Mouse (Mus musculus): ENCODE measurements around the gene Adamtsl1.

DNA sequence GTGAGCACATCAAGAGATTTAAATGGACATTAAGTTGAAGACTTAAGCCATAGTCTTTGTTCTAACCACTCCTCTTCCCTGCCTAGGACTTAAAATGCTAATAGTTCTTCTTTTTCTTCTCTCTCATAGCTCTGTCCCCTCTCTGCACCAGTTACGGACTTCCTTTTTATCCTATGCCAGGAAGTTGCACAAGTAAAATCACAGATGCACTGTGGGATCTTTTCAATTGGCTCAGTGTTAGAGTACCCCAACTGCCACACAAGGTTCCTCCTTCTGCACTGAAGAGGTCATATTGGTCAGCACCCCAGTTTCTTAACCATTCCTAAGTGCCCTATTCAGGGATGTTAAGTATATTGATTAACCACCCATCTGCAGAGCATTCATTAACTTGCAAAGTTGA lies 15.9 kb downstream of the Adamtsl1 start:
- no peak for TF ChIP-seq CTCF (IDR thresholded peaks at IDR 0.05)
- no peak for TF ChIP-seq EP300 (IDR thresholded peaks at IDR 0.05)
